Mouse (Mus musculus) cerebellum, postnatal 10 days (tissue): ENCODE results near the gene Fzd2.

ENCODE experiments used
- DNase-seq, 2 experiments: peaks; one replicate each; pipeline ENCODE4 v3.0.0; 2021; ENCODE audit warnings: mixed read lengths in 2 of 2

Fzd2 gene

GRCm38 (mm10) chr11:102623876-102624789 is 19.9 kb downstream of the Fzd2 start:
- peak; percentile 52 to 57 for DNase-seq

GRCm38 (mm10) chr11:102624888-102625407 is 20.8 kb downstream of the Fzd2 start:
- DNase-seq: peak; percentile 84 to 90

- no peak for DNase-seq
Measured at GRCm38 (mm10) chr11:102627171-102627931, 23.2 kb downstream of the Fzd2 start.

- DNase-seq: peak; percentile 70 to 82
Measured at GRCm38 (mm10) chr11:102628529-102628928, 24.3 kb downstream of the Fzd2 start.

- DNase-seq: no peak
Measured at GRCm38 (mm10) chr11:102629375-102629774, 25.2 kb downstream of the Fzd2 start.

GRCm38 (mm10) chr11:102630731-102631130 is 26.5 kb downstream of the Fzd2 start:
- no peak for DNase-seq

- DNase-seq: peak in 1 of 2 experiments; percentile 36
Measured at GRCm38 (mm10) chr11:102631203-102631602, 27.0 kb downstream of the Fzd2 start.

- no peak for DNase-seq
Measured at GRCm38 (mm10) chr11:102632725-102633124, 28.5 kb downstream of the Fzd2 start.

- DNase-seq: no peak
Measured at GRCm38 (mm10) chr11:102633379-102633778, 29.2 kb downstream of the Fzd2 start.

GRCm38 (mm10) chr11:102636887-102637286 is 32.7 kb downstream of the Fzd2 start:
- peak; percentile 82 to 91 for DNase-seq

GRCm38 (mm10) chr11:102643891-102644382 is 39.7 kb downstream of the Fzd2 start:
- DNase-seq: no peak

- DNase-seq: no peak
Measured at GRCm38 (mm10) chr11:102646226-102646625, 42.0 kb downstream of the Fzd2 start.

GRCm38 (mm10) chr11:102647885-102648284 is 43.7 kb downstream of the Fzd2 start:
- DNase-seq: no peak

- DNase-seq: peak; percentile 88 to 92
Measured at GRCm38 (mm10) chr11:102651381-102651780, 47.2 kb downstream of the Fzd2 start.

- peak; percentile 43 to 53 for DNase-seq
Measured at GRCm38 (mm10) chr11:102652844-102653243, 48.6 kb downstream of the Fzd2 start.

GRCm38 (mm10) chr11:102655888-102656287 is 51.7 kb downstream of the Fzd2 start:
- no peak for DNase-seq

- peak; percentile 21 to 59 for DNase-seq
Measured at GRCm38 (mm10) chr11:102656326-102656926, 52.2 kb downstream of the Fzd2 start.

GRCm38 (mm10) chr11:102656931-102657330 is 52.7 kb downstream of the Fzd2 start:
- DNase-seq: no peak
